Mouse (Mus musculus) hindbrain, embryonic 13.5 days (tissue): ENCODE data around the gene Gsk3a. TPM values are rescaled to one million over a fixed set of nuclear protein-coding genes. Genes with fewer than 3 reads are reported as not detected.

Experiments
- ATAC-seq: fragments of 200-750 bp; cut with Nextera tagmentation; 2 replicates; pipeline ENCODE4 v1.8.0; 2017; ENCODE audit warnings: moderate TSS enrichment; ENCODE audit not compliant: low FRiP score
- H3K27ac ChIP-seq: fragments of 300-500 bp; sonication (generic); 2 replicates; pipeline ENCODE4 v1.5.1; 2015; ENCODE audit warnings: inconsistent platforms, mild to moderate bottlenecking, moderate library complexity
- H3K27me3 ChIP-seq: fragments of 300-500 bp; sonication (generic); 2 replicates; pipeline ENCODE4 v1.6.1; 2015; ENCODE audit warnings: mild to moderate bottlenecking, inconsistent platforms
- H3K36me3 ChIP-seq: fragments of 300-500 bp; sonication (generic); 2 replicates; pipeline ENCODE4 v1.6.1; 2015; ENCODE audit warnings: mild to moderate bottlenecking, inconsistent platforms
- H3K4me1 ChIP-seq: fragments of 300-500 bp; sonication (generic); replicated peaks from 2 replicates; pipeline ENCODE4 v1.6.1; 2015; ENCODE audit warnings: inconsistent platforms
- H3K4me2 ChIP-seq: fragments of 300-500 bp; sonication (generic); 2 replicates; pipeline ENCODE4 v1.6.1; 2015; ENCODE audit warnings: inconsistent platforms, mild to moderate bottlenecking, moderate library complexity
- H3K4me3 ChIP-seq: fragments of 300-500 bp; sonication (generic); 2 replicates; pipeline ENCODE4 v1.5.1; 2015; ENCODE audit warnings: mild to moderate bottlenecking, inconsistent platforms
- H3K9ac ChIP-seq: fragments of 300-500 bp; sonication (generic); 2 replicates; pipeline ENCODE4 v1.6.1; 2015; ENCODE audit warnings: mild to moderate bottlenecking, inconsistent platforms
- H3K9me3 ChIP-seq: fragments of 300-500 bp; sonication (generic); 2 replicates; pipeline ENCODE4 v1.6.1; 2016; ENCODE audit warnings: inconsistent platforms
- WGBS: fragments of 180-500 bp; shearing (Covaris S2); methylation state at CpG from one replicate; pipeline ENCODE4 v1.1.7; 2015; 5-methylcytosine and 5-hydroxymethylcytosine counted together
- polyA plus RNA-seq: library from polyadenylated mRNA; unstranded; fragments of >200 nt; fragmentation: Nextera tagmentation; extraction: Ambion mirVana; gene quantifications from 2 replicates; pipeline ENCODE4 v1.2.1, GENCODE M21; 2015

Gene Gsk3a
- polyA plus RNA-seq, 1 experiment from 2014 or later, result 14.6 TPM

- peaks cover 36% of the 10 kb centered on the region for H3K36me3 ChIP-seq
- no peaks in the 10 kb centered on the region for H3K9me3 ChIP-seq
- H3K27me3 ChIP-seq, result no peaks in the 10 kb centered on the region
- peak within 1 kb of the TSS; percentile 73 for H3K4me3 ChIP-seq
- under 1% methylated on average over 45 of the region's 45 CpGs for WGBS
- peaks cover 43% of the 10 kb centered on the region for H3K4me1 ChIP-seq
- peak within 1 kb of the TSS; percentile 97 for H3K4me2 ChIP-seq
- H3K9ac ChIP-seq, result peak within 1 kb of the TSS; percentile 79
- peak within 1 kb of the TSS; percentile 88 for H3K27ac ChIP-seq
- ATAC-seq, result peak; percentile 95
Measured at GRCm38 (mm10) chr7:25221102-25221883, 16.4 kb downstream of the Gsk3a start, which contains the start of gene Zfp526. Zfp526 (plus strand) TSS chr7:25221425.

- WGBS, result 10% methylated on average over 20 of the region's 20 CpGs
Measured at GRCm38 (mm10) chr7:25220457-25221101, 17.1 kb downstream of the Gsk3a start, which contains the start of gene Dedd2. Dedd2 (minus strand) TSS chr7:25220615.

GRCm38 (mm10) chr7:25219756-25220456 is 17.7 kb downstream of the Gsk3a start:
- H3K9ac ChIP-seq, result peak overlapping the region; percentile 79

More at GRCm38 (mm10) chr7:25220457-25221101, 17.1 kb downstream of the Gsk3a start, which contains the start of gene Dedd2:
- Histone ChIP-seq H3K9me3 (no peaks in the 10 kb centered on the region), H3K4me1 (peaks cover 43% of the 10 kb centered on the region), H3K27ac (peak within 1 kb of the TSS; percentile 88), H3K9ac (peak within 1 kb of the TSS; percentile 79), H3K4me2 (peak within 1 kb of the TSS; percentile 97), H3K36me3 (peaks cover 30% of the 10 kb centered on the region), H3K4me3 (peak within 1 kb of the TSS; percentile 73), H3K27me3 (no peaks in the 10 kb centered on the region)
- ATAC-seq, result no peak

GRCm38 (mm10) chr7:25219416-25219750 is 18.3 kb downstream of the Gsk3a start:
- H3K36me3 ChIP-seq, result peaks cover 28% of the 10 kb centered on the region
- peak overlapping the region; percentile 80; the same call in 1 of the 2 replicates for H3K27ac ChIP-seq
- H3K4me2 ChIP-seq, result peak overlapping the region; percentile 97
- peak overlapping the region; percentile 79 for H3K9ac ChIP-seq
- ATAC-seq, result peak; percentile 36; the same call in 1 of the 2 replicates
- H3K9me3 ChIP-seq, result no peaks in the 10 kb centered on the region
- H3K4me3 ChIP-seq, result peak overlapping the region; percentile 73
- H3K27me3 ChIP-seq, result no peaks in the 10 kb centered on the region
- WGBS, result under 1% methylated on average over 16 of the region's 16 CpGs
- peaks cover 43% of the 10 kb centered on the region for H3K4me1 ChIP-seq

More at GRCm38 (mm10) chr7:25219756-25220456, 17.7 kb downstream of the Gsk3a start:
- H3K9me3 ChIP-seq, result no peaks in the 10 kb centered on the region
- 3% methylated on average over 31 of the region's 31 CpGs for WGBS
- peak overlapping the region; percentile 97 for H3K4me2 ChIP-seq
- no peaks in the 10 kb centered on the region for H3K27me3 ChIP-seq
- peak overlapping the region; percentile 80 for H3K27ac ChIP-seq
- peaks cover 43% of the 10 kb centered on the region for H3K4me1 ChIP-seq
- ATAC-seq, result peak; percentile 69
- peak overlapping the region; percentile 73 for H3K4me3 ChIP-seq
- peaks cover 30% of the 10 kb centered on the region for H3K36me3 ChIP-seq

- peak overlapping the region; percentile 73 for H3K4me3 ChIP-seq
- H3K27me3 ChIP-seq, result no peaks in the 10 kb centered on the region
- WGBS, result under 1% methylated on average over 53 of the region's 53 CpGs
- peak; percentile 15 for ATAC-seq
- H3K9me3 ChIP-seq, result no peaks in the 10 kb centered on the region
- H3K36me3 ChIP-seq, result peaks cover 28% of the 10 kb centered on the region
- peak overlapping the region; percentile 80 for H3K27ac ChIP-seq
- peak overlapping the region; percentile 79 for H3K9ac ChIP-seq
- peak overlapping the region; percentile 97 for H3K4me2 ChIP-seq
- peaks cover 43% of the 10 kb centered on the region for H3K4me1 ChIP-seq
Measured at GRCm38 (mm10) chr7:25218705-25219415, 18.8 kb downstream of the Gsk3a start.

- H3K9ac ChIP-seq, result peak overlapping the region; percentile 79
- WGBS, result 75% methylated on average over 12 of the region's 12 CpGs
- H3K36me3 ChIP-seq, result peaks cover 30% of the 10 kb centered on the region
- H3K4me1 ChIP-seq, result peaks cover 43% of the 10 kb centered on the region
- ATAC-seq, result no peak
- H3K4me3 ChIP-seq, result peak overlapping the region; percentile 73
- H3K27ac ChIP-seq, result no peak overlapping the region
- H3K9me3 ChIP-seq, result no peaks in the 10 kb centered on the region
- no peaks in the 10 kb centered on the region for H3K27me3 ChIP-seq
- H3K4me2 ChIP-seq, result peak overlapping the region; percentile 97
Measured at GRCm38 (mm10) chr7:25217653-25218395, 19.8 kb downstream of the Gsk3a start.

GRCm38 (mm10) chr7:25214172-25214571 is 23.5 kb downstream of the Gsk3a start:
- H3K9ac ChIP-seq, result no peak overlapping the region
- no peaks in the 10 kb centered on the region for H3K9me3 ChIP-seq
- no peak overlapping the region for H3K4me2 ChIP-seq
- H3K36me3 ChIP-seq, result peaks cover 64% of the 10 kb centered on the region
- H3K27me3 ChIP-seq, result no peaks in the 10 kb centered on the region
- WGBS, result 92% methylated on average over 2 of the region's 2 CpGs
- ATAC-seq, result no peak
- H3K4me1 ChIP-seq, result peaks cover 19% of the 10 kb centered on the region
- H3K27ac ChIP-seq, result no peak overlapping the region
- no peak overlapping the region for H3K4me3 ChIP-seq

- Histone ChIP-seq H3K9me3 (no peaks in the 10 kb centered on the region), H3K27ac (no peak overlapping the region), H3K4me3 (no peak overlapping the region), H3K27me3 (no peaks in the 10 kb centered on the region), H3K9ac (no peak overlapping the region), H3K4me2 (no peak overlapping the region), H3K36me3 (peaks cover 75% of the 10 kb centered on the region), H3K4me1 (peaks cover 8% of the 10 kb centered on the region)
- no peak for ATAC-seq
- WGBS, result 82% methylated on average over 3 of the region's 3 CpGs
Measured at GRCm38 (mm10) chr7:25213099-25213498, 24.6 kb downstream of the Gsk3a start.

- H3K4me2 ChIP-seq, result no peak overlapping the region
- ATAC-seq, result no peak
- 88% methylated on average over 4 of the region's 4 CpGs for WGBS
- no peaks in the 10 kb centered on the region for H3K4me1 ChIP-seq
- H3K9ac ChIP-seq, result no peak overlapping the region
- peaks cover 81% of the 10 kb centered on the region for H3K36me3 ChIP-seq
- H3K9me3 ChIP-seq, result no peaks in the 10 kb centered on the region
- H3K27me3 ChIP-seq, result no peaks in the 10 kb centered on the region
- no peak overlapping the region for H3K27ac ChIP-seq
- H3K4me3 ChIP-seq, result no peak overlapping the region
Measured at GRCm38 (mm10) chr7:25210482-25210881, 27.2 kb downstream of the Gsk3a start.

GRCm38 (mm10) chr7:25209161-25209622 is 28.5 kb downstream of the Gsk3a start:
- Histone ChIP-seq H3K9me3 (no peaks in the 10 kb centered on the region), H3K4me2 (no peak overlapping the region), H3K27ac (no peak overlapping the region), H3K4me3 (no peak overlapping the region), H3K9ac (no peak overlapping the region), H3K4me1 (no peaks in the 10 kb centered on the region), H3K36me3 (peaks cover 82% of the 10 kb centered on the region), H3K27me3 (no peaks in the 10 kb centered on the region)
- ATAC-seq, result no peak
- WGBS, result 75% methylated on average over 3 of the region's 3 CpGs
